Mouse (Mus musculus): ENCODE results near the gene Tmtc2.

Tmtc2 gene

DNA sequence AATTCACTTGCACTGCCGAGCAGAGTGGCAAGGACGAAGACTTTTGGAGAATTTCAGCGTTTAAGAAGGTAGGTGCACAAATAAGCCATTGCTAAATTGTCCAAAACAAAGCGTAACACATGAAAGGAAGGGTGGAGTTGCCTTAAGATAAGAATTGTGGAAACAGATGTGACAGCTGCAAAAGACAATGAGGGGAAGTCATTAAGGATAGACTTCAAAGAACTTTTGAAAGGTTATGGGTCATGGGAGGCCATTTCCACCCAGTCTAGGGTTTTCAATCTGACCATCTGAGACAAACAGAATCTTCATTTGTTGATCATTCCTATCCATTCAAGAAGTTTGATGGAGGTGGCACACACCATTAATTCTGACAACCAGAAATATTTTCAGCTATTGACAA, 429.9 kb downstream of the Tmtc2 start:
- no peak for DNase-seq

DNA sequence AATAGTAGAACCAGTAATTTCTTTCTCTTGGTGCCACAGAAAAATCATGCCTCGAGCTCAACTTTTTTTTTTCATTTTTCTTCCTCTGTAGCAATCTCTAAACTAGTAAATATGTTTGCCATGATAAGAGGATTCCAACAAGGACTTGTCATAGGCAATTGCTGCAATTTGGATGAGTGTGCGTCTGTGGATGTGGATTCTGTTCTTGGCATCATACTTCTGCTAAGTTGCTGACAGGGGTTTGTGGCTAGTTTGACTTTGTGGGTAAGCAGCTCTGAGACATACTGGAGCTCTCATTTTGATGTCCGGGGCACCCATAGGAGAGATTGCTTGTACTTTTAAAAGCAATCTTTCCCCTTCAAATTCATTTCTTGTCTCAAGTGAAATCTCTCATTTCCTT, 432.1 kb downstream of the Tmtc2 start:
- no peak for DNase-seq
